Mouse (Mus musculus): Measurements from ENCODE around the gene Ak2. TPM values are rescaled to one million over a fixed set of nuclear protein-coding genes. Genes with fewer than 3 reads are reported as not detected.
A peak's percentile ranks its signal among the peaks of the same experiment; 100 is the strongest.

Ak2 gene
- total RNA-seq, 1 experiment: 177 TPM

DNA sequence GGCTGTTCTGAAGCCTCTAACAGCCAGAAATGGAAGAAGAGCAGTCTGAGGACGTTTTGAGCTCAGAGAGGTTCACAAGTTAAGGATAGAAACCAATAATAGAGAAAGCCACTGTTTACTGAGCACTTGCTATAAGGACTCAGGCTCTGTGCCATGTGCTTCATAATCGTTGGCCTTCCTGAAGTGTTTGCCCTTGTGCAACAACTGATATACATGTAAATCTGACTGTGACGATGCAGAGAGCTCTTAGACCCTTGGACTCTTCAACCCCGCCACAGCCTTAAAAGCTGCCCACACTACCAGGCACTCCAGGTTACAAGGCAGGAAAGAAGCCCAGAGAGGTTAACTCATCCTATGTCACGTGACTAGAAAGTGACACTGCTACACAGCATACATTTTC, 22.7 kb upstream of the Ak2 start:
- TF ChIP-seq ZC3H11A (IDR thresholded peaks at IDR 0.05; ENCODE audit: borderline replicate concordance, low read depth, low read length): no peak
- TF ChIP-seq HCFC1 (IDR thresholded peaks at IDR 0.05; ENCODE audit: borderline replicate concordance, insufficient read depth, low read length): no peak
- TF ChIP-seq MAFK (IDR thresholded peaks at IDR 0.05; ENCODE audit: insufficient read depth, low read depth, low read length): no peak
- TF ChIP-seq CHD2 (IDR thresholded peaks at IDR 0.05; ENCODE audit: low read depth, low read length): no peak
- no peak for TF ChIP-seq ZNF384 (IDR thresholded peaks at IDR 0.05; ENCODE audit: low read depth, low read length)
- Histone ChIP-seq H3K36me3 (ENCODE audit: control insufficient read depth, insufficient read depth, low read length, poor library complexity, severe bottlenecking) (no peaks in the 10 kb centered on the region), H3K4me3 (ENCODE audit: insufficient read depth in 1 of 2, low read depth in 1 of 2, low read length in 2 of 2, poor library complexity in 1 of 2, severe bottlenecking in 1 of 2) (no peak overlapping the region), H3K4me1 (ENCODE audit: control insufficient read depth in 2 of 2, insufficient read depth in 2 of 2, low read length in 2 of 2, poor library complexity in 1 of 2) (peaks cover 2 to 13% of the 10 kb centered on the region in 2 experiments; a peak in 2 of 4 replicates), H3K9ac (ENCODE audit: insufficient read depth, low read depth, low read length, poor library complexity, severe bottlenecking) (no peak overlapping the region), H3K27ac (ENCODE audit: insufficient read depth, low read depth, low read length, poor library complexity, severe bottlenecking) (no peak overlapping the region), H3K9me3 (ENCODE audit: control insufficient read depth, insufficient read depth, low read depth, low read length) (no peaks in the 10 kb centered on the region)
- DNase-seq (ENCODE audit: low read depth, low spot score): no peak
- in situ Hi-C loops (cut with MboI; ENCODE audit: low sequenced_read_pairs in 2 of 2, unreplicated experiment in 2 of 2): no loop called here

- Histone ChIP-seq H3K9me3 (ENCODE audit: control insufficient read depth, insufficient read depth, low read depth, low read length) (no peaks in the 10 kb centered on the region), H3K36me3 (ENCODE audit: control insufficient read depth, insufficient read depth, low read length, poor library complexity, severe bottlenecking) (no peaks in the 10 kb centered on the region), H3K4me1 (ENCODE audit: control insufficient read depth in 2 of 2, insufficient read depth in 2 of 2, low read length in 2 of 2, poor library complexity in 1 of 2) (peaks cover 7 to 13% of the 10 kb centered on the region in 2 experiments; a peak in 3 of 4 replicates), H3K9ac (ENCODE audit: insufficient read depth, low read depth, low read length, poor library complexity, severe bottlenecking) (no peak overlapping the region), H3K27ac (ENCODE audit: insufficient read depth, low read depth, low read length, poor library complexity, severe bottlenecking) (no peak overlapping the region), H3K4me3 (ENCODE audit: insufficient read depth in 1 of 2, low read depth in 1 of 2, low read length in 2 of 2, poor library complexity in 1 of 2, severe bottlenecking in 1 of 2) (no peak overlapping the region)
- TF ChIP-seq MAFK (IDR thresholded peaks at IDR 0.05; ENCODE audit: insufficient read depth, low read depth, low read length): no peak
- TF ChIP-seq ZC3H11A (IDR thresholded peaks at IDR 0.05; ENCODE audit: borderline replicate concordance, low read depth, low read length): no peak
- no peak for TF ChIP-seq HCFC1 (IDR thresholded peaks at IDR 0.05; ENCODE audit: borderline replicate concordance, insufficient read depth, low read length)
- TF ChIP-seq ZNF384 (IDR thresholded peaks at IDR 0.05; ENCODE audit: low read depth, low read length): no peak
- TF ChIP-seq CHD2 (IDR thresholded peaks at IDR 0.05; ENCODE audit: low read depth, low read length): no peak
- no peak for DNase-seq (ENCODE audit: low read depth, low spot score)
- in situ Hi-C loops (cut with MboI; ENCODE audit: low sequenced_read_pairs in 2 of 2, unreplicated experiment in 2 of 2): no loop called here
Observed at GRCm38 (mm10) chr4:128969607-128970416, 21.9 kb upstream of the Ak2 start.

DNA sequence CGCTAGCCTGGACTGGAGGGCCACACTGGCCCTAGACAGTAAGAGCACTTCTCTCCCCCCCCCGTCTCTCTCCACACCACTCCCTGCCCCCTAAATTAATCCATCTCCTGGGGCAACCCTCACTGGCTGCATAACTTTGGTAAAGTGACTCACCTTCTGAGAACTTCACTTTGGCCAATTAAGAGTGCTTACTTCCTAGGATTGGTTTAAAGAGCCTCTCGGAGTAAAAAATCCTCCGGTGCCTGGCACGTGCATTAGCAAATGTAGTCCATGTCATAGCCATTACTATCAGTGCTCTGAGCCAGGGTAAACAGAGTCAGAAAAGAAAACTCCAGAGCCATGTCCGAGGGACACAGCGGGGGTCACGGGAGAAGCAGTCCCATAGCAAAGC, 21.3 kb upstream of the Ak2 start:
- TF ChIP-seq ZC3H11A (IDR thresholded peaks at IDR 0.05; ENCODE audit: borderline replicate concordance, low read depth, low read length) (no peak), ZNF384 (IDR thresholded peaks at IDR 0.05; ENCODE audit: low read depth, low read length) (no peak), HCFC1 (IDR thresholded peaks at IDR 0.05; ENCODE audit: borderline replicate concordance, insufficient read depth, low read length) (no peak), CHD2 (IDR thresholded peaks at IDR 0.05; ENCODE audit: low read depth, low read length) (no peak), MAFK (IDR thresholded peaks at IDR 0.05; ENCODE audit: insufficient read depth, low read depth, low read length) (no peak)
- Histone ChIP-seq H3K27ac (ENCODE audit: insufficient read depth, low read depth, low read length, poor library complexity, severe bottlenecking) (no peak overlapping the region), H3K4me3 (ENCODE audit: insufficient read depth in 1 of 2, low read depth in 1 of 2, low read length in 2 of 2, poor library complexity in 1 of 2, severe bottlenecking in 1 of 2) (no peak overlapping the region), H3K4me1 (ENCODE audit: control insufficient read depth in 2 of 2, insufficient read depth in 2 of 2, low read length in 2 of 2, poor library complexity in 1 of 2) (peaks cover 9 to 13% of the 10 kb centered on the region in 2 experiments; a peak in 3 of 4 replicates), H3K9me3 (ENCODE audit: control insufficient read depth, insufficient read depth, low read depth, low read length) (no peaks in the 10 kb centered on the region), H3K36me3 (ENCODE audit: control insufficient read depth, insufficient read depth, low read length, poor library complexity, severe bottlenecking) (no peaks in the 10 kb centered on the region), H3K9ac (ENCODE audit: insufficient read depth, low read depth, low read length, poor library complexity, severe bottlenecking) (no peak overlapping the region)
- DNase-seq (ENCODE audit: low read depth, low spot score): no peak
- in situ Hi-C loops (cut with MboI; ENCODE audit: low sequenced_read_pairs in 2 of 2, unreplicated experiment in 2 of 2): no loop called here

- DNase-seq (ENCODE audit: low read depth, low spot score): no peak
- Histone ChIP-seq H3K9ac (ENCODE audit: insufficient read depth, low read depth, low read length, poor library complexity, severe bottlenecking) (0 out of 2 replicates have a peak overlapping the region, but pooled peaks have one; percentile 24), H3K27ac (ENCODE audit: insufficient read depth, low read depth, low read length, poor library complexity, severe bottlenecking) (no peak overlapping the region), H3K36me3 (ENCODE audit: control insufficient read depth, insufficient read depth, low read length, poor library complexity, severe bottlenecking) (no peaks in the 10 kb centered on the region), H3K4me3 (ENCODE audit: insufficient read depth in 1 of 2, low read depth in 1 of 2, low read length in 2 of 2, poor library complexity in 1 of 2, severe bottlenecking in 1 of 2) (no peak overlapping the region), H3K9me3 (ENCODE audit: control insufficient read depth, insufficient read depth, low read depth, low read length) (no peaks in the 10 kb centered on the region), H3K4me1 (ENCODE audit: control insufficient read depth in 2 of 2, insufficient read depth in 2 of 2, low read length in 2 of 2, poor library complexity in 1 of 2) (peaks cover 9 to 13% of the 10 kb centered on the region in 2 experiments; a peak in 3 of 4 replicates)
- in situ Hi-C loops (cut with MboI; ENCODE audit: low sequenced_read_pairs in 2 of 2, unreplicated experiment in 2 of 2): no loop called here
- TF ChIP-seq HCFC1 (IDR thresholded peaks at IDR 0.05; ENCODE audit: borderline replicate concordance, insufficient read depth, low read length): no peak
- no peak for TF ChIP-seq ZNF384 (IDR thresholded peaks at IDR 0.05; ENCODE audit: low read depth, low read length)
- peak; percentile 40; the same call in 1 of the 2 replicates for TF ChIP-seq ZC3H11A (IDR thresholded peaks at IDR 0.05; ENCODE audit: borderline replicate concordance, low read depth, low read length)
- no peak for TF ChIP-seq MAFK (IDR thresholded peaks at IDR 0.05; ENCODE audit: insufficient read depth, low read depth, low read length)
Observed at GRCm38 (mm10) chr4:128971065-128971694, 20.6 kb upstream of the Ak2 start.
